Mouse (Mus musculus) megakaryocyte progenitor cell, adult 5-6 weeks (primary cell): ENCODE measurements at regions not wholly inside any gene's neighbourhood (a gene's known extent, or its start where the extent isn't known, plus 50 kb on each side); places are given as distances from the start of the nearest gene placed in this dataset.

ENCODE experiments used
- ATAC-seq: replicated peaks from 2 replicates; pipeline ENCODE4 v1.8.0; 2016; ENCODE audit warnings: mild to moderate bottlenecking, moderate TSS enrichment, inconsistent platforms; ENCODE audit not compliant: poor library complexity

DNA sequence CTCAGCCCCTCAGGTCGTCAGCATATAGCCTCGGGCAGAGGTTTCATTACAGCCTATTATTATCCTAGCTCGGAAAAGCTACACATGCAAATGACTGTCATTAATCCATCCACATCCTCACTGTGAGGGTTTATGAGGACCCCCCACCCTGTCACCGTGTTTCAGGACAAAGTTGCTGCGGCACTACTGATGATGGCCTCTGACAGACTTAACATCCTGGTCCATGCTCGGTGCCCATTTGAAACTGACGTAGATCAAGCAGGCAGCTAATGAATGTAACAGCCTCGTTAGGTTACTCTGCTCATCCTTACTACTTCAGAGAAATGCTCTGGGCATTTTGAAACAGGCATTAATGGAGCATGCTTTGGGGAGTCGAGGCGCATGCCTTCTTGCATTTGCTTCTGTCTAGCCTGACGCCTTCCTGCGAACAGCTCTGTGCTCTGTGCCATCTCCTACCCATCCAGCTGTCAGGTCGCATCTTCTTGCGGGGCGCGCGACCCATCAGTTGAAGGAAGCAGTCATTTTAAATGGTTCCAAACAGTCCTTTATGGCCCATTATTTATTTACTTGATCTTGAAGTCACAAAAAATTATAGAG lies 82.3 kb upstream of the Nr5a2 start:
- no peak for ATAC-seq

DNA sequence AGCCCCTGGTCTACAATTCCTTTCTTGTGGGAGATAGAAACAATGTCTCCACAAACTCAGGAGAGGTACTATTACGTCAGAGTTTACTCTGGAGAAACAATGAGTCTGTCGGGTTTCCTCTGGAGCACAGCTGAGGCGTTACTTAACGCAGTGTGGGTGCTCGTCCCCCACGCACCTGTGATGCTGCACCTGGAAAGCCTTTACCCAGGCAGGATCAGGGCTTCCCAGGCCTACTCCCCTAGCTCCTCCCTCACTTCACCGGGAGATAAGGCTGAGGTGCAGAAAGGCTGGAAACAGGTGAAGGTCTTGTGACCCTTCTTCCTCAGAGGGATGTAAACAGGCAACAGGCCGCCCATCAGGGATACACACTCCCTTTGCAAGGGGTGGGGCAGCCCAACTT lies 80.7 kb upstream of the Nr5a2 start:
- no peak for ATAC-seq

DNA sequence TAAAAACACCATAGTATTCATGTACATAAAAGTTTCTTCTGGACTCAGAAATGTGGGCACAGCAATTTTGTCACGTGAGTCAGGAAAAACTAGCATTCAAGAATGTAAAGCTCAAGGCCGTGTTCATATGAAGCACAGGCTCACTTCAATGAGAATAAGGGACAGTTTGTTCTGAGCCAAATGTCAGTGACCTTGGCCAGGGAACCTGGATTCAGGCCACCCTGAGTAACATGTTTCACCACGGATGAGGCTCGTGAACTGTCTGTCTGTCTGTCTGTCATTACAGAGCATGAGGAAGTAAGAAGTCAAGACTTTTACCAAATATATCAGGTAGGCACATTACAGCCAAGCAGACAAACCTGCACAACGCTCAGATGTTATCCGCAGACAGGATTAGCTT lies 74.3 kb upstream of the Nr5a2 start:
- no peak for ATAC-seq

DNA sequence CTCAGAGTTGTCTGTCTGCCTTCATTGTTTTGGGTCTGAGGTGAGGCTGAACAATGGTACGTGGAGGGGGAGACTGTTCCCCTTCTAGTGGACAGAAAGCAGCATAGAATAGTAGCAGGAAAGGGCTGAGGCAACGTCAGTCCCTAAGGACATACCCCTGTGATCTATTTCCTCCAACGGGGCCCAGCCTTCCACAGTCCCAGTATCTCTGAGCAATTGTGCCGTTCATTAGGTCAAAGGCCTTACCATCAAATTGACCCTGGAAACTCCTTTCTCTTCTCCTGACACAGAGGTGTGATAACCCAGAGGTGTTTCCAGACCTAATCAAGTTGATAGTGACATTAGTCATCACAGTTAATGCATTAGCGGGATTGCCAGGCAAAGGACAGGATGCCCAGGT lies 73.4 kb upstream of the Nr5a2 start:
- ATAC-seq: no peak

DNA sequence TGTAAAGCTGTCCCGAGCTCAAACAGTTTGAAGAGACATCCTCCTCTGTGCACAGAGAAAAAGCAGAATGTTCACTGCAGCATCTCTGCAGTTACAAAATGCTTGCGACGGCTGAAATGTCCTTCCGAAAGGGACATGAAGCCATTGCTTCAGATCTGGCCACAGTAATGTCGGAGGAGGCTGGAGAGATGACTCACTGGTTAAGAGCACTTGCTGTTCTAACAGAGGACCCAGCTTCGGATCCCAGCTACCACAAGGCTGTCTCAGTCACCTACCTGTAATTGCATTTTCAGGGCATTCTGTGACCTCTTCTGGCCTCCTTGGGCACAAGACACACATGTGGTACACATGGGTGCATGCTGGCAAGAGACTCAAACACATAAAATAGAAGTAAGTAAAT lies 63.5 kb upstream of the Nr5a2 start:
- ATAC-seq: no peak

DNA sequence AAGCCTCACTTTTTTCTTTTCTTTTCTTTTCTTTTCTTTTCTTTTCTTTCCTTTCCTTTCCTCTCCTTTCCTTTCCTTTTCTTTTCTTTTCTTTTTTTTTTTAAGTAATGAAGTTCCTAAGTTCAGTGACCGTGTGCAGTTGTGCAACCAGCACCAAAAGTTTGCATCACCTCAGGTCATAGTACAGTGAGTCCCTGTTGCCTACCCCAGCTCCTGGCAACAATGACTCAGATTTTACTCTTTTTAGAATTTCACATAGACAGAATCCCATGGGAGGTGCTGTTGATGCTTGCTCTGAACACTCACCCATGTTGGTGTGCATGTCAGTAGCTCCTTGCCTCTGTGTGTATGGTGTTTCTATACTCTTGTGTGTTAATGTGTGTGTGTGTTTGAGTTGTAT lies 60.3 kb upstream of the Nr5a2 start:
- ATAC-seq: no peak

DNA sequence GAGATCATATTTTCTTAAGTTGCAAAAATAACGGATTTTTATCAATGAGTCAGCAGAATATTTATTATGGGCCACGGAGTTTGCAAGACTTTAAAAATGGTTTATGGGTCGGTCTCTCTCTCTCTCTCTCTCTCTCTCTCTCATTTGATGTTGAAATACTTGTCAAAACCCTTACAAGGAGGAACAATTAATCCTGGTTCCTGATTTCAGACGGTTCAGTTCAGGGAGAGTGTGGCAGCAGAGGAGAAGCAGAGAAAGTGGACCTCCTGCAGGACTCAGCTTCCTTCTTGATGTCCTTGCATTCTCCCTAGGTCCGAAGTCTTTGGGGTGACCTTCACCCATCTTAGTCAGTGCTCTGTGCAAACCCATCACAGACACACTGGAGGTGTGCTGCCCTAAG lies 57.4 kb upstream of the Nr5a2 start:
- ATAC-seq: peak; percentile 61

DNA sequence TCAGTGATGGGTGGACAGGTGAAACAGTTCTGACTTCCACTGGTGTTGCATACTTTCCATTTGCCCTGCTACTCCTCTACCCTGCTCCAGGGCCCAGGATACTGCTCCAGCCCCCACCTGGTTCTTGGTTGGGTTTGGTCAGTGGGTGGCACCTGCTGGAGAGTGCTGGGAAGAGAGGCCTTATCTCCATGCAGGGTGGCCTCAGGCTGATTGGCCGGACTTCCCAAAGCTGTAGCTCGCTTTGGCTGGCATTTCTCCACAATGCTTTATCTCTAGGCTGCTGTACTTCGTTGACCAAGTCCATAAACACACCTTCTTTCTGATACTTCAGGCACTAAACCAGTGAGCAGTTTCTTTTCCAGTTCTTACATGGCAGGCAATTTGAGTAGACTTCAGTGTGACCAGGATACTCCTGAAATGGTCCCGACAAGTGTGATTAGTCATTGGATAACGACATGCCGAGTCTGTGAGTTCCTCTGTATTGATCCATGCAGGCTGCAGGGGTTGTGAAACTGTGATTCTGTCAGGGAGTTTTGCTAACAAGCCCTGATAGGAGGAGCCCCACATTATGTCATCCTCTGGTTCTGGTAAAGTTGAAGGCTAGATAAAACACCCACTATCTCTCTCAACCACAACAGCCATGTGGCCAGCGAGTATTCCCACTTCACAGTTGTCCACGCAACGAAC lies 50.1 kb upstream of the Nr5a2 start:
- peak; percentile 46 for ATAC-seq
